Mouse (Mus musculus): ENCODE data around the gene Enah.

Enah gene

GRCm38 (mm10) chr1:181880752-181881325, 139.0 kb downstream of the Enah start:
- DNase-seq (ENCODE audit: low read depth in 2 of 2, low spot score in 2 of 2): no peak

- no peak for DNase-seq (ENCODE audit: low read depth in 2 of 2, low spot score in 2 of 2)
Measured at GRCm38 (mm10) chr1:181878436-181878835, 141.4 kb downstream of the Enah start.

DNA sequence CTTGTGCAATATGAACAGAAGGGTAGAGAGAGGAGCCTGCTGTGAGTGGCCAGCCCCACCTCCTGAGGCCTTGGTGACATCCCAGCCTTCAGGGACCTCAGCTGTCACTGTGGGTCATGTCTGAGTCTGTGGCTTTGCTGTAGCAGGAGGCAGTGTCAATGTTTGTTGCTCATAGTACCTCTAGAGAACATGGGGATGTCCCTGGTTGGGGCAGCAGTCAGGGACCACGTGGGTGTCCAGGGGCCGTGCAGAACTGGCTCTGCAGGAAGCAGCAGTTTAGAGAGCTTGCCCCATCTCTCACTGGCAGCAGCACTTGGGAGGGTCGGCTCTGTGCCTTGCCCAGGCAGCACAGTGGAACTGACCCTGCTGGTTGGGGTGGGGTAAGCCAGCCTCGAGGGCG, 142.7 kb downstream of the Enah start:
- DNase-seq (ENCODE audit: low read depth in 2 of 2, low spot score in 2 of 2): no peak

DNA sequence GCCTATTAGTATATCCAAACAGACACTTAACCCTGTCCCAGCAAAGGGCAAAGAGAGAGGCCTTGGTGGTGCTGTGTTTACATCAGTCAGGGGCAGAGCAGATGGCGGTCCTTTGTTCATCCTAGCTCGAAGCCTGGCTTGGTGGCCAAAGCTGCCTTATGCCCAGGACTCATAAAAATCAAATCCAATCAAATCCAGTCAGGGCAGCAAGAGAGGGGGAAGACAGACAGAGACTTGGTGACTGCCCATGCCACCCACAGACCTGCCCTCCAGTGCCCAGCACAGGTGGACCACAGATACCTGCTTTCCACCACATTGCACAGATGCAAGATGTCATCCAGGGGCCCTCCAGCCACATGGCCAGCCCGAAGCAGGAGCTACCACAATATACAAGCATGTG, 143.1 kb downstream of the Enah start:
- DNase-seq (ENCODE audit: low read depth in 2 of 2, low spot score in 2 of 2): no peak

DNA sequence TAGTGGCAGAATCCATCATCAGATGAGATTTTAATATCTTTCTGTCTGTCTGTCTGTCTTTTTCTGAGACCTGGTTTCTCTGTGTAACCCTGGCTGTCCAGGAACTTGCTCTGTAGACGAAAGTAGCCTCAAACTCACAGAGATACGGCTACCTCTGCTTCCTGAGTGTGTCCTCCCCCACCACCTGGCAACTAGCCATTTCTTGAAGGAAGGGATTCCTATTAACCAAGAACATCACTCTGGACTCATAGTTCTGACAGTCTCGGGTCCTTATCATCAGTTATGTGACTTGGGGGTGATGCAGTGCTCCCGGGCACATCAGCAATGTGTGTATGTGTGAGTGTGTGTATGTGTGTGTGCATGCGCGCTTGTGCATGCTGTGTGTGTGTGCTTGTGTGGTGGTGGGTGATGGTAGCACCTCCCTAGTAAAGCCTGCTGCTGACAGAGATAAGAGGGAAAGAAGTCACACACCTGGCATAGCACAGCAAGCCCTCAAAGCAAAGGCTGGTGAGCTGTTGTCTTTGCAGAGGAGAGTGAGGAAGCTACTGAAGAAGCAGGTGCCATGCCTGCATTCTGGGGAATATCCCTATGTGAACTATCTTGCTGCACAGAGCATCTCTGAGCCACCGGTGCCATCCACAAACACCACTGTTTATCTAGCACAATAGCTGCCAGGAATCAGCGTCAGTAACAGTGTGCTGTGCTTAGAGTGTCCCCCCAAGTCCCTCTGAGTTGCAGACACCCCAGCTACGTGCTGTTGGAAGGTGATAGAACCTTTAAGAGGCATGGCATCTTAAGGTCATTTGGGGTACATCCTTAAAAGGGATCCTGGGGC, 146.5 kb downstream of the Enah start:
- no peak for DNase-seq (ENCODE audit: low read depth in 2 of 2, low spot score in 2 of 2)

DNA sequence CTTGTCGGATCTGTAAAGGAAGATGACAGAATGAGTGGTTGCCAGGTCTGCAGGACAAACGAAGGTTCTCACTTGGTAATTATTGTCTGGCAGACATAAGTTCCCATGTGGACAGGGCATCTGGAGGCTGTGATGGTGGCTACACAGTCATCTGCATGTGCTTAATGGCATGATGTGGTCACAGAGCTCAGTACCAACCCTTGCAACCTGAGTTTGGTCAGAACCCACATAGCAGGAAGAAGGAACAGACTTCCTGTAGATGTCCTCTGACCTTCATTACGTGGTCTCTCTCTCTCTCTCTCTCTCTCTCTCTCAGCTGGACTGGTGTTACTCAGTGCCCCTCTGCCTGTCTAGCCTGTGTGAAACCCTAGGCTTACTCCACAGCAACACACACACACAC, 147.2 kb downstream of the Enah start:
- DNase-seq (ENCODE audit: low read depth in 2 of 2, low spot score in 2 of 2): no peak

DNA sequence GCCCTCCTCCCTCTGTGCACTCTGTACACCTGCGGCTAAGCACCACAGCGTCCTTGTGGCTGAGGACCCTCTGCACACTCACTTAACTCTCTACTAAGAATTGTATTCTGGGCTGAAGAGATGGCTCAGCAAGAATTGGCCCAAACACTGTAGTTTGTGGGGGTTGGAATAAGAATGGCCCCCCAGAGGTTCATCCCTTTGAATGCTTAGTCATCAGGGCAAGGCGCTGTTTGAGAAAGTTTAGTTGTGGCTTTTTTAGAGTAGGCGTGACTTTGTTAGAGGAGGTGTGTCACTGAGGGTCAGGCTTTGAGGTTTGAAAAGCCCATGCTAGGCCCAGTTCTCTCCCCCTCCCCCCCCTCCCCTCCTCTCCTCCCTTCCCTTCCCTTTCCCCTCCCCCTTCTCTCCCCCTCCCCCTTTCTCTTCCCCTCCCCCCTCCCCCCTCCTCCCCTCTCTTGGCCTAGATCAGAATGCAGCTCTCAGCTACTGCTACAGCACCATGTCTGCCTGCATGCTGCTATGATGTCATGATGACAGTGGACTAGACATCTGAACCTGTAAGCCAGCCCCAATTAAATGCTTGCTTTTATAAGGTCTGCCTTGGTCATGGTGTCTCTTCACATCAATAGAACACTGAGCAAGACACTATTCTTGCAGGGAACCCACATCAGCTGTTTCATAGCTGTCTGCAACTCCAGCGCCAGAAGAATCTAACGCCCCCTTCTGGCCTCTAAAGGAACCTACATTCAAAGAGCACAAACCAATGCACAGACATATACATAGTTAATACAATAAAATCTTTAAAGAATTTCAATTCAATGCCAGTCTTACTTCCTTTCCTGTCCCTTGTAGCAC, 153.1 kb downstream of the Enah start:
- no peak for DNase-seq (ENCODE audit: low read depth in 2 of 2, low spot score in 2 of 2)

DNA sequence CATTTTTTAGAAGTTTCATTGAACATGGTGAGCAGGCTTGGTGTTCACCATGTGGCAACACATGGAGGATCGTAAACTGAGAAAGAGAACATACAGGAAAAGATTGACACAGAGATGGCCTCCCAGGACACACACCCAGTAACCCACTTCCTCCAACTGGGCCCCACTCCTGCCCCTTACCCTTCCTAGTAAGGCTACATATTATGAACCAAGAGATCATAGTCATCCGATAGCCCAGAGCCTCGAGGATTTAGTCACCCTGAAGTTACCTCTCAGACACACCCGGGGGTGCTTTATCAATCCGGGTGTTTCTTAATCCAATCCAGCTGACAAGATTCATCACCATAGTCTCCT, 153.9 kb downstream of the Enah start:
- DNase-seq (ENCODE audit: low read depth in 2 of 2, low spot score in 2 of 2): no peak

GRCm38 (mm10) chr1:181864971-181865862, 154.6 kb downstream of the Enah start:
- DNase-seq (ENCODE audit: low read depth in 2 of 2, low spot score in 2 of 2): no peak

- DNase-seq (ENCODE audit: low read depth in 2 of 2, low spot score in 2 of 2): no peak
Measured at GRCm38 (mm10) chr1:181863431-181863830, 156.4 kb downstream of the Enah start.

GRCm38 (mm10) chr1:181862676-181863374, 157.0 kb downstream of the Enah start:
- no peak for DNase-seq (ENCODE audit: low read depth in 2 of 2, low spot score in 2 of 2)

- no peak for DNase-seq (ENCODE audit: low read depth in 2 of 2, low spot score in 2 of 2)
Measured at GRCm38 (mm10) chr1:181861181-181861902, 158.4 kb downstream of the Enah start.

GRCm38 (mm10) chr1:181860659-181861058, 159.1 kb downstream of the Enah start:
- DNase-seq (ENCODE audit: low read depth in 2 of 2, low spot score in 2 of 2): peak; percentile 76 to 83

DNA sequence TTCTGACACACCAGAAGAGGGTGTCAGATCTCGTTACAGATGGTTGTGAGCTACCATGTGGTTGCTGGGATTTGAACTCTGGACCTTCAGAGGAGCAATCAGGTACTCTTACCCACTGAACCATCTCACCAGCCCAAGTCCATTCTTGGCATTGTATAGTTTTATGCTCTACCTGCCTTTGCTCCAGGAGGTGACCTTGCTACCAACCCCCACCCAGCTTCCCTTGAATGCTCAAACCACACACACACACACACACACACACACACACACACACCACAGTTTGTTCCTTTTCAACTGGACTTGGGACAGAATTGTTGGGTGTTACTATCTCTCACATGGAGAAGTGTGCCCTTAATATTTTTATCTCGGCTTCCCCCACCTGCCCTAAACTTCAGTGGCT, 163.5 kb downstream of the Enah start:
- DNase-seq (ENCODE audit: low read depth in 2 of 2, low spot score in 2 of 2): no peak

GRCm38 (mm10) chr1:181854829-181855228, 165.0 kb downstream of the Enah start:
- DNase-seq (ENCODE audit: low read depth in 2 of 2, low spot score in 2 of 2): no peak

DNA sequence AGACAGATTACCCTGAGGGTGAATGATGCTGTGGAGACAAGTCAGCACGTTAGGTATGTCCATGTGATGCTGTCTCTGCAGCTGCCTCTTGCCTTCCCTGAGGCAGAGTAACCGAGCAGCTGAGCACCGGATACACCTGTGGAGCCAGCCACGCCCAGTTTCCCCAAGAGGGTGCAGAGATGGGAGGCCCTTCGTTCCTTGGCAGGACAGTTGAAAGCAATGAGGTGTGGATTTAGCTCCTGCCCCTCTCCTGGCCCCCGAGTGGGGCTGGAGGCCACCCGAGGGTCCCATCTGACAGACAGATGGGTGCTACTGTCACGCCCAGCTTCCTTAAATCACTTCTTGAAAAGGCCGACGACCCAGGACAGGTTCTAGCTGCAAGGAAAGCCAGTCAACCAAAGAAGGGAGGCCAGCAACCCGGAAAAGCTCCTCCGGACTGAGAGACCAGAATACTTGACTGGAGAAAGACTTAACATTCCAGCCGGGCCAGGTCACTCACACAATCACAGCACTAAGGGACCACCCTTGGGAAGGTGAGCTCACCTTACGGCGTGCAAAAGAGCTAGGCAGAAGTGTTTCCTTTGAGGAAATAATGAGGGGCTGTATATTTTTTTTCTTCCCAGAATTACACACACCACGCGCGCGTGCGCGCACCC, 166.6 kb downstream of the Enah start:
- peak; percentile 62 to 76 for DNase-seq (ENCODE audit: low read depth in 2 of 2, low spot score in 2 of 2)

GRCm38 (mm10) chr1:181852466-181852865, 167.3 kb downstream of the Enah start:
- no peak for DNase-seq (ENCODE audit: low read depth in 2 of 2, low spot score in 2 of 2)

DNA sequence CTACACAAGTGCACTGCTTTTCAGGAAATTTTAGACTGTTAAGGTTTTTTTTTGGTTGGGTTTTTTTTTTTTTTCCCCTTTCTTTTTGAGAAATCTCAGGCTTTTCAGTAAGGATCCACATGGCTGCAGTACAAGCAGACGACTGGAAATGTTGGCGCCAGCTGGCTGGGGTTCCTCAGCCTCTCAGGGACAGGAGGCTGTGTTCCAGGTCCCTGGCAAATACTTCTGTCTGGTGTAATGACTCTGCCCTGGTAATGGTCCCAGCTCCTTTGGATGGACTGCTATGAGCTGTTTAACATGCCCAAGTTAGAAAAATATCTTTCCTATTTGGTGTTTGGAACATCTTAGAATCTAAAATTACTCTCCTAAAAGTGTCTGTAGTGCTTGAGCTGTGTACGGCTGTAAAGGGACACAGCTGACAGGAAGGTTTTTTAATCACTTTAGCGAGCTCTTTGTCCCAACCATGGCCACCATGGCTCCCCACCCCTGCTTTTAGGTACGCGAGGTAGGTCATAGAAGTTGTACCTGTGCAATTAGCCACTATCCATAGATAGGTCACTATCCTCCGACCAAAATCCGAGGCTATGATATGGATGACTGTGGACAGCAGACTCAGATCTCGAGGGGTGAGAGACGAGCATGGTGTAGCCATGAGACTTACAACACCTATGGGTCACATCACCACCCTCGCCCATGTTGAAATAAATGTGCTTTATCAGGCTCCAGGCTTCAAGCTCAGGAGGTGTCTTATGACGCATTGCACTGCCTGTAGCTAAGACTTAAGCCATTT, 168.1 kb downstream of the Enah start:
- no peak for DNase-seq (ENCODE audit: low read depth in 2 of 2, low spot score in 2 of 2)

Data from CD8-positive naive resting alpha-beta T cell, adult 2 months (primary cell).